Mouse (Mus musculus): Measurements from ENCODE around the gene Cacna1e. TPM values are rescaled to one million over a fixed set of nuclear protein-coding genes. Genes with fewer than 3 reads are reported as not detected.

Gene Cacna1e
- polyA plus RNA-seq, 1 experiment from 2014 or later = 1.3 TPM

DNA sequence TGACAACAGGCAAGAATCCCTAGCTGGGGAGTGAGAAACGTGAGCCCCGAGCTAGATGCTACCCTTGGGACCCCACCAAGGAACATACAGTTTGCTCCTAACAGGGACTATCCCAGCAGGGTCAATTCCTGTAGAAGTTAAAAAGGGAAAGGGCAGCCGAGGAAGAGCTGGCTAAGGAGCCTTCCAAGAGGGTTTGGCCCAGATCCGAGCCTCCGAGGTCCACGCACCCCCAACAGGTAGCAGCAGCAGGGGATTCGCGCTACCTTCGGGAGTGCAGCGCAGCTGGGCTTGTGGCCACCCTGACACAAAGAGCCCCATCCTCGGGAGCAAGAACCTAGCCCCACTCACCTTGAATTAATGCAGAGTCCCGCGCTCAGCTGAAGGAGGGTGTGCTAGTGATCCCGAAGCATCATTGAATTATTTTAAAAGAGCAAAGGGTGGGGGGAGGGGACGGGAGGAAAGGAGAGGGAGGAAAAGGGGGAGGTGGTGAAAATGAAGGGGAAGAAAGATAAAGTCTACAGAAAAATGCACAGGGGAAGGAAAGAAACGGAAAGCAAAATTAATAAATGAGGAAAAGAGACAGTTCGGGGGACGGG is 607 bp downstream of the Cacna1e start:
- peaks cover 33% of the 10 kb centered on the region for H3K27me3 ChIP-seq
- H3K4me1 ChIP-seq = peaks cover 13% of the 10 kb centered on the region
- no peak for ATAC-seq (ENCODE audit: insufficient number of reproducible peaks, low FRiP score, low TSS enrichment, low read depth)
- H3K4me3 ChIP-seq (replicated peaks) = peak overlapping the region; percentile 43
- no peak overlapping the region for H3K9ac ChIP-seq
- H3K36me3 ChIP-seq = no peaks in the 10 kb centered on the region
- H3K4me2 ChIP-seq (replicated peaks) = peak overlapping the region; percentile 76
- H3K9me3 ChIP-seq (replicated peaks) = no peaks in the 10 kb centered on the region
- H3K27ac ChIP-seq (replicated peaks) = no peak overlapping the region
- WGBS = 3% methylated on average over 18 of the region's 18 CpGs

GRCm38 (mm10) chr1:154865981-154866380 is 18.3 kb downstream of the Cacna1e start:
- Histone ChIP-seq H3K27ac (replicated peaks) (no peak overlapping the region), H3K9ac (no peak overlapping the region), H3K4me2 (replicated peaks) (no peak overlapping the region), H3K4me1 (no peaks in the 10 kb centered on the region), H3K36me3 (no peaks in the 10 kb centered on the region), H3K4me3 (replicated peaks) (no peak overlapping the region), H3K27me3 (no peaks in the 10 kb centered on the region), H3K9me3 (replicated peaks) (no peaks in the 10 kb centered on the region)
- ATAC-seq (ENCODE audit: insufficient number of reproducible peaks, low FRiP score, low TSS enrichment, low read depth) = no peak
- WGBS = 67% methylated on average over 1 of the region's 1 CpGs

GRCm38 (mm10) chr1:154861416-154861815 is 22.9 kb downstream of the Cacna1e start:
- H3K9me3 ChIP-seq (replicated peaks) = no peaks in the 10 kb centered on the region
- H3K4me1 ChIP-seq = no peaks in the 10 kb centered on the region
- ATAC-seq (ENCODE audit: insufficient number of reproducible peaks, low FRiP score, low TSS enrichment, low read depth) = no peak
- no peaks in the 10 kb centered on the region for H3K27me3 ChIP-seq
- no peak overlapping the region for H3K4me2 ChIP-seq (replicated peaks)
- H3K4me3 ChIP-seq (replicated peaks) = no peak overlapping the region
- H3K27ac ChIP-seq (replicated peaks) = no peak overlapping the region
- WGBS = 82% methylated on average over 9 of the region's 9 CpGs
- no peak overlapping the region for H3K9ac ChIP-seq
- no peaks in the 10 kb centered on the region for H3K36me3 ChIP-seq

DNA sequence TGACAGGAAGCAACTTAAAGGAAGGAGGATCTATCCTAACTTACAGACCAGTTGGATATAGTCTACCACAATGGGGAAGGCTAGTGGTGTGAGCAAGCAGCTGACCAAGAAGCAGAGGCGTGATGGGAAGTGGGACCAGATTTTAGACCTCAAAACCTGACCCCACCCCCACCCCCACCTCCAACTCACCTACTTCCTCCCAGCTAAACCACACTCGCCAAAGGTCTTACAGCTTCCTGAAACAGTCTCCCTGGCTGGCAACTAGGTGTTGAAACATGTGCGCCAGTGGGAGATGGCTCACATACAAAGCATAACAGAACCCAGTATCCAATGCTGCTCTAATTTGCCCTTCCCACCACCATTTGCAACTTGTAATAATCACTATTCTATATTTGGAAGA is 29.7 kb downstream of the Cacna1e start:
- no peak for ATAC-seq (ENCODE audit: insufficient number of reproducible peaks, low FRiP score, low TSS enrichment, low read depth)
- 83% methylated on average over 3 of the region's 3 CpGs for WGBS

GRCm38 (mm10) chr1:154850515-154851287 is 33.6 kb downstream of the Cacna1e start:
- WGBS = 79% methylated on average over 6 of the region's 6 CpGs
- Histone ChIP-seq H3K4me2 (replicated peaks) (no peak overlapping the region), H3K4me1 (no peaks in the 10 kb centered on the region), H3K36me3 (no peaks in the 10 kb centered on the region), H3K27me3 (no peaks in the 10 kb centered on the region), H3K9me3 (replicated peaks) (no peaks in the 10 kb centered on the region), H3K27ac (replicated peaks) (no peak overlapping the region), H3K9ac (no peak overlapping the region), H3K4me3 (replicated peaks) (no peak overlapping the region)
- no peak for ATAC-seq (ENCODE audit: insufficient number of reproducible peaks, low FRiP score, low TSS enrichment, low read depth)

More for the DNA sequence above, 29.7 kb downstream of the Cacna1e start:
- H3K27me3 ChIP-seq = no peaks in the 10 kb centered on the region
- no peaks in the 10 kb centered on the region for H3K4me1 ChIP-seq
- H3K9me3 ChIP-seq (replicated peaks) = no peaks in the 10 kb centered on the region
- no peak overlapping the region for H3K27ac ChIP-seq (replicated peaks)
- no peak overlapping the region for H3K9ac ChIP-seq
- H3K4me2 ChIP-seq (replicated peaks) = no peak overlapping the region
- H3K4me3 ChIP-seq (replicated peaks) = no peak overlapping the region
- H3K36me3 ChIP-seq = no peaks in the 10 kb centered on the region

DNA sequence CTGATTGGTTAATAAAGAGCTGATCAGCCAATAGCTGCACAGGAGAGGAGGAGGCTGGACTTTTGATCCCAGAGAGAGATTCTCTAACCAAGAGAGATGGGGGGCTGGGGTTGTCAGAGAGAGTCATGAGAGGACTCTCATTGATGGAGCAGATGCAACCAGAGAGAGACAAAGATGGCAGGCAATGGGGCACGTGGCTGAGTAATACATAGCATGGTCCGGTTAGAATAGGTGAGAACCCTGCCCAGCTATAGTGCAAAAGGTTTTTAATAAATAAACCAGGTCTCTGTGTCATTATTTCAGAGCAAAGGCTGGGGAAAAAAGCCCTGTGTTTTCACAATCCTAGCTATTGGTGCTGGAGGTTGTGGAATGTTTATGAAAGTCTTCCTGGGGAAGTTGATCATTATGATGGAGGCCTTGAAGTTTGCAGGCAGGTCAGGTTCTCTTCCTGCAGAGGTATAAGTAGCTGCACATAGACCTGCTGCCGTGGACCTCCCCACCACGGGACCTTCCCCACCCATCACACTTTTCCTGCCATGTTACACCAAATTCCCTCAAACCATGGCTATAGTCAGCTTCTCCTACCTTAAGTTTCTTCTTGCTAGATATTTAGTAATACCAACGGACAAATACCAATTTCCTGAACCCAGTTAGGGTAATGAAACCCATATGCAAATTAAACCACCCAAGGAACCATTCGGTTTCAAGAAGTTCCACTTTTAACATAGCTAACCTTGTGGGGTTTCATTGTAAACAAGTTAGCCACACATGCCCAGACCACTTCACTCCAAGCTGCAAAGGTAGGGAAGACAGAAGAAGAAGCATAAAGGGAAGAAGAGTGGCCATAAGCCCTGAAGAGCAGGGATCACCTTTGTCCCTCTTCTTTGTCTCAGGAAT is 35.4 kb downstream of the Cacna1e start:
- H3K27ac ChIP-seq (replicated peaks) = no peak overlapping the region
- no peaks in the 10 kb centered on the region for H3K27me3 ChIP-seq
- ATAC-seq (ENCODE audit: insufficient number of reproducible peaks, low FRiP score, low TSS enrichment, low read depth) = no peak
- H3K36me3 ChIP-seq = no peaks in the 10 kb centered on the region
- no peak overlapping the region for H3K9ac ChIP-seq
- 65% methylated on average over 6 of the region's 6 CpGs for WGBS
- no peak overlapping the region for H3K4me2 ChIP-seq (replicated peaks)
- no peaks in the 10 kb centered on the region for H3K9me3 ChIP-seq (replicated peaks)
- no peak overlapping the region for H3K4me3 ChIP-seq (replicated peaks)
- no peaks in the 10 kb centered on the region for H3K4me1 ChIP-seq

DNA sequence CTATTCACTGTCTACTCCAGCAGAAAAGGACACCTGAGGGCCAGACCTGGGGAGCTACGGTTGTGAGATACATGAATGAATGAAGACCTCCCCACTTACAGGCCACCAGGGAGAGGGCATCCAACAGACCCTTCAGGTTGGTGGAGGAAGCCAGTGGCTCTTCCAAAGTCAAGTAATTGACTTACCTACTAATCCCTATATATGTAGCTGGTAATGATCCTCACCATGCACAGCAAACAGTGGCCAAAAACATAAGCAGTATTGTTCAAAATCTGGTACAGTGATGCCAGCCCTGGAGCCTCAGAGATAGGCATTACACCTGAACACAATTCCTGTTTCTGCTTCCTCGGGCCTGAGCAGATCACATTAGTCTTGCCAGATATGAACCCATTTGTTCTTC is 37.4 kb downstream of the Cacna1e start:
- H3K9me3 ChIP-seq (replicated peaks) = no peaks in the 10 kb centered on the region
- no peaks in the 10 kb centered on the region for H3K36me3 ChIP-seq
- H3K27ac ChIP-seq (replicated peaks) = no peak overlapping the region
- 84% methylated on average over 2 of the region's 2 CpGs for WGBS
- no peaks in the 10 kb centered on the region for H3K27me3 ChIP-seq
- H3K4me1 ChIP-seq = no peaks in the 10 kb centered on the region
- ATAC-seq (ENCODE audit: insufficient number of reproducible peaks, low FRiP score, low TSS enrichment, low read depth) = no peak
- H3K4me2 ChIP-seq (replicated peaks) = no peak overlapping the region
- no peak overlapping the region for H3K9ac ChIP-seq
- H3K4me3 ChIP-seq (replicated peaks) = no peak overlapping the region

DNA sequence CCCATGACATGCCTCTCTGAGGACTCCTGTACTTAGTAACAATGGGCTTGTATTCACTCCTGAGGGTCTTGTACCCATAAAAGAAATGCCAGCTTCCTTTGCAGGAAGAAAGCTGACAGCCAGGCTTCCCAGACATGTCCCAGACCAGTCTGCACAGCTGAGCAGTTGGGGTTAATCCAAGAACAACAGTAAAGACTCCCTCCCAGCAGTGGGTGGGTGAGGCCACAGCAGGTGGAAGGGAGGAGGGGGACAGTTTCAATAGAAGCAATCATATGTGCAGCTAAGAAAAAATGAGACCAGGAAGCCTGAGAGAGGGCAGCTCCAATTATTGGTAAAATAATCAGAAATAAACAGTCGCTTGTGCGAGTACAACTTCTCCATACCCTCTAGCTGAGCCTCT is 40.9 kb downstream of the Cacna1e start:
- WGBS = 78% methylated on average over 2 of the region's 2 CpGs
- no peaks in the 10 kb centered on the region for H3K36me3 ChIP-seq

DNA sequence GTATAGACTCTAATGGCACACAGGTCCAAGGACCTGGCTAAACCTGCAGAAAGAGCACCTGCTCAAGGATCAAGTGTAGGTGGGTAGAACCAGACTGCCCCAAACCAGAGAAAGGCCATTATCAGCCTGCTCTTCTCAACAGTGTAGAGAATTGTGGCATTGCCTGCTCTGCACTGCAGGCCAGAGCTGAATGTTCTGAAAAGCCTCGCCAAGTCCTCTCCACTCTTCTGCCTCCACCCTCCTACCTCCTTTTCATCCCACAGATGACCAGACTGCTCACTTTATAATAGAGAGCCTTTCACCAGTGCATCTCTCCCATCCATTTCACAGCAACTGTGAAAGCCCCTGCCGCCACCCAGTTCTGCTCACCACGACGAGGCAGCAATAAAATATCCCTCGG is 42.0 kb downstream of the Cacna1e start:
- H3K4me1 ChIP-seq = no peaks in the 10 kb centered on the region
- H3K27me3 ChIP-seq = no peaks in the 10 kb centered on the region
- WGBS = 74% methylated on average over 5 of the region's 5 CpGs
- H3K27ac ChIP-seq (replicated peaks) = no peak overlapping the region
- ATAC-seq (ENCODE audit: insufficient number of reproducible peaks, low FRiP score, low TSS enrichment, low read depth) = no peak
- no peak overlapping the region for H3K4me2 ChIP-seq (replicated peaks)
- H3K4me3 ChIP-seq (replicated peaks) = no peak overlapping the region
- H3K9me3 ChIP-seq (replicated peaks) = no peaks in the 10 kb centered on the region
- no peak overlapping the region for H3K9ac ChIP-seq
- H3K36me3 ChIP-seq = no peaks in the 10 kb centered on the region

More for the DNA sequence above, 40.9 kb downstream of the Cacna1e start:
- Histone ChIP-seq H3K4me1 (no peaks in the 10 kb centered on the region), H3K27me3 (no peaks in the 10 kb centered on the region), H3K4me3 (replicated peaks) (no peak overlapping the region), H3K9ac (no peak overlapping the region), H3K9me3 (replicated peaks) (no peaks in the 10 kb centered on the region), H3K4me2 (replicated peaks) (no peak overlapping the region), H3K27ac (replicated peaks) (no peak overlapping the region)
- ATAC-seq (ENCODE audit: insufficient number of reproducible peaks, low FRiP score, low TSS enrichment, low read depth) = no peak

GRCm38 (mm10) chr1:154841057-154841630 is 43.2 kb downstream of the Cacna1e start:
- no peak overlapping the region for H3K4me2 ChIP-seq (replicated peaks)
- no peaks in the 10 kb centered on the region for H3K4me1 ChIP-seq
- no peak overlapping the region for H3K27ac ChIP-seq (replicated peaks)
- no peaks in the 10 kb centered on the region for H3K9me3 ChIP-seq (replicated peaks)
- no peak overlapping the region for H3K4me3 ChIP-seq (replicated peaks)
- 70% methylated on average over 6 of the region's 6 CpGs for WGBS
- no peaks in the 10 kb centered on the region for H3K27me3 ChIP-seq
- no peak overlapping the region for H3K9ac ChIP-seq
- no peak for ATAC-seq (ENCODE audit: insufficient number of reproducible peaks, low FRiP score, low TSS enrichment, low read depth)
- no peaks in the 10 kb centered on the region for H3K36me3 ChIP-seq

- 84% methylated on average over 4 of the region's 4 CpGs for WGBS
- Histone ChIP-seq H3K27ac (replicated peaks) (no peak overlapping the region), H3K9me3 (replicated peaks) (no peaks in the 10 kb centered on the region), H3K36me3 (no peaks in the 10 kb centered on the region), H3K4me2 (replicated peaks) (no peak overlapping the region), H3K4me1 (no peaks in the 10 kb centered on the region), H3K4me3 (replicated peaks) (no peak overlapping the region), H3K9ac (no peak overlapping the region), H3K27me3 (no peaks in the 10 kb centered on the region)
- ATAC-seq (ENCODE audit: insufficient number of reproducible peaks, low FRiP score, low TSS enrichment, low read depth) = no peak
Observed at GRCm38 (mm10) chr1:154839272-154839671, 45.0 kb downstream of the Cacna1e start.
